Mouse (Mus musculus): ENCODE data around the gene Evi5l. TPM values are rescaled to one million over a fixed set of nuclear protein-coding genes. Genes with fewer than 3 reads are reported as not detected.
A peak's percentile ranks its signal among the peaks of the same experiment; 100 is the strongest.

Gene Evi5l
- polyA plus RNA-seq, 2 experiments, result 3.3 to 3.4 TPM

- DNase-seq (ENCODE audit: low read depth in 3 of 3, low spot score in 3 of 3) (no peak), ATAC-seq (ENCODE audit: insufficient read depth) (no peak)
- H3K27ac ChIP-seq, result no peak within 1 kb of the TSS
- H3K4me3 ChIP-seq (ENCODE audit: insufficient read depth in 1 of 2, low read depth in 2 of 2, low read length in 2 of 2), result no peak within 1 kb of the TSS
- peaks cover 0 to 5% of the 10 kb centered on the region in 2 experiments; a peak in 2 of 4 replicates for H3K4me1 ChIP-seq (replicated peaks; ENCODE audit: control insufficient read depth in 2 of 2, insufficient read depth in 2 of 2, low read length in 1 of 2)
- no peaks in the 10 kb centered on the region for H3K27me3 ChIP-seq (ENCODE audit: control insufficient read depth, insufficient read depth, low read length)
- no peak within 1 kb of the TSS for H3K4me2 ChIP-seq (ENCODE audit: low read depth)
- H3K9me3 ChIP-seq (ENCODE audit: control insufficient read depth, low read length), result no peaks in the 10 kb centered on the region
- TF ChIP-seq CTCF (IDR thresholded peaks at IDR 0.05; ENCODE audit: low read depth), result no peak
- TF ChIP-seq EP300 (IDR thresholded peaks at IDR 0.05; ENCODE audit: low read depth), result no peak
- 79% methylated on average over 15 of the region's 15 CpGs for WGBS (ENCODE audit: insufficient replicate concordance)
- peaks cover 19% of the 10 kb centered on the region for H3K36me3 ChIP-seq (replicated peaks; ENCODE audit: control insufficient read depth, insufficient read depth, low read depth)
- no peak within 1 kb of the TSS for H3K9ac ChIP-seq (replicated peaks)
Measured at GRCm38 (mm10) chr8:4247951-4248540, 81.7 kb downstream of the Evi5l start, which contains the start of gene Tgfbr3l. TSS of gene Tgfbr3l (plus strand) at chr8:4248214.

DNA sequence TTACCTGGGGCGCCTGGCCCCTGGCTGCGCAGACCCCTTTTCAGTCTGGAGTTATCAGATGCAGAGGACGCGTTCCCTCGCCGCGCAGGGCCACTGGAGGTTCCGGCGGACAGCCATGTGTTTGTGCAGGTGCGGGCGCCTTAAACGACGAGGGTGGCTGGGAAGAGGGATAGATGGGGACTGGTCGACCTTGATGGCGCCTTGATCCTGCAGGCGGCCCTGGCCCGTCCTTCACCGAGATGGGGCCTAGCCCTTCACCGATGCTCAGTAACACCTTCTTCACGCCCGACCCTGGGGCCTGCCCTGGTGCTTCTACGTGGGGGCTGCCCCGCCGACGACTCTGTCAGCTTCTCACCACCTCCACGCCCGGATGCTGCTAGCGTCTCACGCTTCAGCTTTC lies 82.8 kb downstream of the Evi5l start:
- Histone ChIP-seq H3K4me2 (ENCODE audit: low read depth) (no peak overlapping the region), H3K27me3 (ENCODE audit: control insufficient read depth, insufficient read depth, low read length) (no peaks in the 10 kb centered on the region), H3K36me3 (replicated peaks; ENCODE audit: control insufficient read depth, insufficient read depth, low read depth) (peaks cover 16% of the 10 kb centered on the region), H3K4me3 (ENCODE audit: insufficient read depth in 1 of 2, low read depth in 2 of 2, low read length in 2 of 2) (no peak overlapping the region), H3K9ac (replicated peaks) (no peak overlapping the region), H3K27ac (no peak overlapping the region), H3K9me3 (ENCODE audit: control insufficient read depth, low read length) (no peaks in the 10 kb centered on the region), H3K4me1 (replicated peaks; ENCODE audit: control insufficient read depth in 2 of 2, insufficient read depth in 2 of 2, low read length in 1 of 2) (peaks cover 5% of the 10 kb centered on the region in 2 experiments)
- TF ChIP-seq EP300 (IDR thresholded peaks at IDR 0.05; ENCODE audit: low read depth) (no peak), CTCF (IDR thresholded peaks at IDR 0.05; ENCODE audit: low read depth) (no peak)
- DNase-seq (ENCODE audit: low read depth in 3 of 3, low spot score in 3 of 3) (no peak), ATAC-seq (ENCODE audit: insufficient read depth) (no peak)
- 48% methylated on average over 29 of the region's 29 CpGs for WGBS (ENCODE audit: insufficient replicate concordance)

DNA sequence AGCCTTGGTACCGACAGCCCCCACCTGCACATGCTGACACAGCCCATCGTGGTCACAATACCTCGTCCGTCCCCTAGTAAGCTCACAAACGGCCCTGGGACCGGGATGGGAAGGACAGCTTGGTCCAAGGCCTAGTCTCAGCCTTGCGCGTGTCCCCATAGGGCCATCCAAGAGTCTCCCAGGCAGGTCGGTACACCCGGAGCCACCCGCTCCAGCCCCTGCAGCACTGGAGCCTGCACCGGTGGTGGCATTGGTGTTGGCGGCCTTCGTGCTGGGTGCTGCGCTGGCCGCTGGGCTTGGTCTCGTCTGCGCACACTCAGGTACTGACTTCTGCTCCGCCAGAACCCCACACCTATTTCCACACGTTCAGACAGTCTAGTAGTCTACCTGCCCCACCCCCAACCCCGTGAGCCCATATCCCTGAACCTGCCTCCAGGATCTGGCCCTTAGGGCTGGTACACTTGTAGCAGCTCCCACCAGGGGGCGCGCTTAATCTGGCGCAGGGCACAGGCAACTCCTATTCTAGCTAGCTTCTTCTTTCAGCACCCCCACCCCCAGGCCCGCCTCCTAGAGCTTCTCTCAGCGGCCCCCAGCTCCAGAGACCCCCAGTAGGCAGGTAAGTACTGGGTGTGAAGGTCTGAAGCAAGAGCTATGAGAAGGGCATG lies 84.1 kb downstream of the Evi5l start:
- DNase-seq (ENCODE audit: low read depth in 3 of 3, low spot score in 3 of 3) (peak in 2 of 3 experiments; percentile 55 to 61), ATAC-seq (ENCODE audit: insufficient read depth) (no peak)
- H3K4me1 ChIP-seq (replicated peaks; ENCODE audit: control insufficient read depth in 2 of 2, insufficient read depth in 2 of 2, low read length in 1 of 2), result peaks cover 5% of the 10 kb centered on the region in 2 experiments
- TF ChIP-seq CTCF (IDR thresholded peaks at IDR 0.05; ENCODE audit: low read depth) (peak; percentile 95), EP300 (IDR thresholded peaks at IDR 0.05; ENCODE audit: low read depth) (no peak)
- no peak overlapping the region for H3K4me2 ChIP-seq (ENCODE audit: low read depth)
- H3K27ac ChIP-seq, result no peak overlapping the region
- no peak overlapping the region for H3K9ac ChIP-seq (replicated peaks)
- H3K4me3 ChIP-seq (ENCODE audit: insufficient read depth in 1 of 2, low read depth in 2 of 2, low read length in 2 of 2), result no peak overlapping the region
- peaks cover 12% of the 10 kb centered on the region for H3K36me3 ChIP-seq (replicated peaks; ENCODE audit: control insufficient read depth, insufficient read depth, low read depth)
- WGBS (ENCODE audit: insufficient replicate concordance), result 38% methylated on average over 26 of the region's 26 CpGs
- H3K27me3 ChIP-seq (ENCODE audit: control insufficient read depth, insufficient read depth, low read length), result no peaks in the 10 kb centered on the region
- no peaks in the 10 kb centered on the region for H3K9me3 ChIP-seq (ENCODE audit: control insufficient read depth, low read length)

DNA sequence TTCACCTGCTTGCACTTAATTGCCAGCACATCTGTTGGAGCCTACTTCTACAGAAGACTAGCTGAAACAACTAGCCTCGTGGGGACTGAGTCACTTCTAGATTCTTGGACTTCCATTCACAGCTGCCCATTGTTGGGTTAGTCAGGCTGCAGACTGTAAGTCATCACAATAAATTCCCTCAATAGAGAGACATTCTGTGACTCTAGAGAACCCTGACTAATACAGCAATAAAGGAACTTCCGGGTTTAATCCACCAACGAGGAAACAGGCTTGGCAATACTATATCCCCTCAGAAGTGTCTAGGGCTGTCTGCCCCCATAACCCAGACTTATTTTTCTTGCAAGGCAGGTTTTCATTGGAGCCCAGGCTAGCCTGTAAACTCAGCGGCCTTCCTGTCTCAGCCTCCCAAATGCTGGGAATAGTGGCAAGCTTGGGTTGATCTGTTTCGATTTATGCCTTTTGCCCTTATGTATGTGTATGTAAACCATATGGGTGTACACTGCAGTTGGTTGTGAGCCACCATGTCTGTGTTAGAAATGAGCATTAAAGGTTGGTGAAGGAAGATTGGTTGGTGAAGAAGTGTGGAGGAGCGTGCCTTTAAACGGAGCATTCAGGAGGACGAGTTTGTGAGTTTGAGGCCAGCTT lies 85.9 kb downstream of the Evi5l start:
- Histone ChIP-seq H3K9me3 (ENCODE audit: control insufficient read depth, low read length) (no peaks in the 10 kb centered on the region), H3K4me1 (replicated peaks; ENCODE audit: control insufficient read depth in 2 of 2, insufficient read depth in 2 of 2, low read length in 1 of 2) (peaks cover 5% of the 10 kb centered on the region in 2 experiments), H3K27me3 (ENCODE audit: control insufficient read depth, insufficient read depth, low read length) (no peaks in the 10 kb centered on the region), H3K4me2 (ENCODE audit: low read depth) (peak overlapping the region; percentile 65), H3K9ac (replicated peaks) (peak overlapping the region; percentile 48), H3K4me3 (ENCODE audit: insufficient read depth in 1 of 2, low read depth in 2 of 2, low read length in 2 of 2) (peak overlapping the region; percentile 56 to 63), H3K27ac (no peak overlapping the region), H3K36me3 (replicated peaks; ENCODE audit: control insufficient read depth, insufficient read depth, low read depth) (peaks cover 8% of the 10 kb centered on the region)
- TF ChIP-seq CTCF (IDR thresholded peaks at IDR 0.05; ENCODE audit: low read depth) (no peak), EP300 (IDR thresholded peaks at IDR 0.05; ENCODE audit: low read depth) (no peak)
- 32% methylated on average over 8 of the region's 8 CpGs for WGBS (ENCODE audit: insufficient replicate concordance)
- ATAC-seq (ENCODE audit: insufficient read depth), result no peak
- no peak for DNase-seq (ENCODE audit: low read depth in 3 of 3, low spot score in 3 of 3)
